Mouse (Mus musculus): ENCODE data around the gene Taf1d.
A peak's percentile ranks its signal among the peaks of the same experiment; 100 is the strongest.
"Not testable (repeated sequence)": the region's sequence is repeated elsewhere in the genome, so short reads cannot be mapped to it uniquely, and the experiment has no call there.

Taf1d gene

DNA sequence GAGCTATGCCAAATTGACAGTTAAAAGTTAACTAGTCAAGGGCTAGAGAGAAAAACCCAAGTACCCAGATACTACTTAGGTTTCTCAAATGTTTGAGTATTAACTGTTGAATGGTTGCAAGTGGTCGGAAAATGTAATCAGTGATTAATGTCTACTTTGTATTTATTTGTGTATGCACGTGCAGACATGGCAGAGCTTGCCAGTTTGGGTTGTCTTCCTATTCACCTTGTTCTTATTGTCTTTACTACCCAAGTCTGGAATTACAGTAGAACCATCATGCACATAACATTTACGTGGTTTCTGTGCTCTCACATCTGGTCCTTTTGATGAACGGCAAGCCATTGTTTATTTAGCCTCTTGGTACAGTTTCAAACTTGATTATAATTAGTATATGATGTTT lies 3.4 kb downstream of the Taf1d start:
- DNase-seq = no peak

DNA sequence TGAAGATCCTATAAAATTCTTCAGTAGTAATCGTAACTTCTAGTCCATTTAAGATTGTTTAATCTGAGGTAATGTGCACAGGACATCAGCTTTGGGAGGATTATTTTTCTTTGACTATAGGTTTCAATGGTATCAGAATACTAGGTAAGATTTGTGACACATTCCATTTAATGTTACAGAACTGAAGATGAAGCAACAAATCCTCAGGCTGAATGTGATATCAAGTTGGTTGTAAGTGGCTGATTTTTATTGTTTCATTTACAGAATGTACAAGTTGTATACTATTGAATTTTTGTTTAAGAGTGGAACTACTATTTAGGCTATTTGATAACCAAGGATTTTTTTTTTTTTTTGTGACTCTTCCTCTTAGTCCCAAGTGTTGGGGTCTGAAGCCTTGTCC lies 4.2 kb downstream of the Taf1d start:
- DNase-seq = no peak

DNA sequence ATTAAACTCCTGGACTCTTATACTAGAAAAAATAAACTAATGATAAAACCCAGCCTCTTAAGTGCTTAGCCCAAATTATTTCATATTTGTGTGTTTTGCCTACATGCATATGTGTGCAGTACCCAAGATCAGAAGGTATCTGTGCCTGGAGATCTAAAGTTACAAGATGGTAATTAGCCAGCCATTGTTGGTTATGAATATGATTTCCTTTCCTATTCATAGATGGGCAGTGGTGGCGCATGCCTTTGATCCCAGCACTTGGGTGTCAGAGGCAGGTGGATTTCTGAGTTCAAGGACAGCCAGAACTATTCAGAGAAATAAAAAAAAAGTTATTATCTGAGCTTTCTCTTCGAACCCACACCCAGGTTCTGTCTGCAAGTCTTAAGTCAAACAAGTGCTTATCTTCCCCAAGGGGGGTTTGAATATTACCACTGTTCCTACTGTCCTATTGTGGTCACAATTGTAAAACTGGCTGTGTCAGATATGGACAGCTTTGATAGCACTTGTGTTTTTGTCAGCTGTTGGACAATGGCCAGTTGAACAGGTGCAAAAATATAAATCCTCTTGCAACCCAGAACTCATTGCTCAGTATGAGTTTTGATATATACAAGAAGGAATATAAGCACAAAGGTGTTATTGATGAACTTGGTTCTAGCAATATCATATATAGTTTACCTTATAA lies 6.2 kb downstream of the Taf1d start:
- DNase-seq = no peak

DNA sequence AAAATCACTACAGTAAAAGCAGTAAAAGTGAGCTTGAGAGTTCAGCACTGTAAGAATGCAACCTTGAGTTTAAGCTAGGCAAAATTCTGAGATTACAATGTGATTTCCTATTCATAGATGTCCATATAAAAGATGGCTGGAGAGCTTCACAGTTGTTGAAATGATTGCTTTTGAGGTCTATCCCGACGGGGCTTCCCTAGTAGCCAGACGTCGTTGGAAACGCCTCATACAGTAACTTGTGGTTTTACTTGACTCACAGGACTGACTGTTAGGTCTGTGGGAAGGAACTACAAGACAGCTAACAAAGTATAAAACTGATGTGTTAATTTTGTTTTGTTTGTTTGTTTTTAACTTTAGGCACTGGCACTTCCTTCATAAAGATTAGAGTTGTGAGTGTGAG lies 7.6 kb downstream of the Taf1d start:
- no peak for DNase-seq

DNA sequence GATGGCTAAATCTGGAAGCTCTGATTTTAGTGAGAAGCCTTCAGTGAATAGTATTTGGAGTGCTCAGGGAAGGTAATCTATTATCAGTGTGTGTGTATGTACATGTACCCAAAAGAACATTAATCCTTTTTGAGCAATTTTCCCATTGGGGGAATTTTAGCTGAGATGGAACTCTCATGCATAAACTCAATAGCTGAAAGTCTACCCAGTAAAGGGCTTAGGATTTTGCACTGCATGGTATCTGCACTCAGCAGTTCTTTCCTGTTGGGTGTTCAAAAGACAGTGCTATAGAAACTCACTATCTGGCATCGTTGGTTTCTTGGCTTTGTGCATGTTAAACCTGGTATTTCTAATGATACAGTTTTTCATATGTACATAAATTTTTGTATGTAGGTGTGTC lies 8.6 kb downstream of the Taf1d start:
- no peak for DNase-seq

DNA sequence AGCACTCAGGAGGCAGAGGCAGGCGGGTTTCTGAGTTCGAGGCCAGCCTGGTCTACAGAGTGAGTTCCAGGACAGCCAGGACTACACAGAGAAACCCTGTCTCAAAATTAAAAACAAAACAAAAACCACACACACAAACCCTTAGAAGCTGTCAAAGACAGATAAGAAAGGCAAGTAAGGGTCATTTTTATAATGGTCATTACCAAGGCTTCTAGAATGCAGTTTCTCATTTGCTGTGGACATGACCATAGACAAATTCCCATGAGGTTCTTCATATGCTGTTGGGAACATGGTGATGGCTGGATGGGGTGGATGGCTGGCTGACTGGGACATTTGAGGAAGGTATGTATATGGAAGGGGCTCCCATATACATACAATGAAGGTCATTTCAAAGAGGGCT lies 10.3 kb downstream of the Taf1d start:
- not testable (repeated sequence) for DNase-seq

DNA sequence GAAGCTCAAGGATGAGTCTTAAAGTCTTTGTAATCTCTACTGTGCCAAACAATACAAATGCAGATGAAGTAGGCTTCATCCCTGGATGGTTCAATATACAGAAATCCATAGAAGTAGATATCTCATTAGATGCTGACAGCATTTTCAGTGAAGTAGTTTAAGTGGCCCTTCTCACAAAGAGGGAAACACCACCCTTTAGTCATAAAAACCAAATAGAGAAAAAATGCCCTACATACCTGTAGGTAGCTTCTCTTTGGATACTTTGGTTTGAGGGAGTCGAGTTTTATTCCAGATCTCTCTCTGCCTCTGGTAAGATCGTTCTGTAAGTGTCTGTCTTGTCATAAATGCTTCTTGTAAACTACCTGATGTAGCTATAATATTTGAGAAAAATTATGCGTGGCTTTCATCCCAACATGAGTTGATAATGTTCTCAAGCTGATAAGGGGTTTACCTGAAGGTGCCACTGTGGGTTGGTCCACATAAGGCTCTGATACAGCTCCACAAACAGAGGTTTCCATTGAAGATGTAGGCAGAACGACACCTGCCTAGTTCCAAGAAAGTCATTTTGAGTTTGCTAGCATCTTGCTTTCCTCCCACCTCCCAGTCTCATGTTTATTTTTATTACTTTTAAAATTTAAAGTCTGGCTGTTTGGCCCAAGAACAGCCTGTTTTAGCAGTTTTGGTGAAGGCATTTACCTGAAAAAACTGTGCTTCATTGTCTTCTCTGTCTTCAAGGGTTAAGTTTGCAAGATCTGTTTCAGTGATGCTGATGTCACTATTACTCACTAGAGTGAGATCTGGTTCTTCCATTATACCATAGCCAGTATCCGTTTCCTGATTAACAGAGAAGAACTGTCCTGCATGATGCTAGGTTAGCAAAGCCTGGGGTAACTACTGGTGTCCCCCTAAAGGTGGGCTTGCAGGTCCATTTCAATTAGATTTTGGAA lies 11.5 kb downstream of the Taf1d start:
- DNase-seq = no peak

DNA sequence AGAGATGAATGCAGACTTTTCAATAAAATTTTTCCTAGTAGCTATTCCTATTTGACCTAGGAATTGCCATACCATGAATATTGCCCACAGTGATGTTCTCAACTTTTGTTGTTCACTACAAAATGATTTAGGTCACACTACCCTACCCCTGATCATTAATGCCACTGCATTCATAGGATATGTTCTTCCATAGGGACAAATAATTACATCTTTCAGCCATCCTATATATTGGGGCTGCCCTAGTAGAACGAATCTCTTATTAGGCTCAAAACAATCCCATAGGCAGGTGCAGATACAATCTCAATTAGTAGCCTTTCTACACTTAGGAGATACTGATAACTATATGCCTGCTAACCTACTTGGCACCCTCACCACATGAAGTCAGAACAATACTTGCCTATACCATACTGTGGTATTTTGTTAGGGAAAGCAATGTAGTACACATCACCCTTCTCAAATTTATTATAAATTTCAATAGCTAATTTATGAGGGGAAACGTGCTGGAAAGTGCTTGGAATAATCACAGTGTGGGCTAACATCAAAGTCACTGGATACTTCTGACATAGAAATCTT lies 12.2 kb downstream of the Taf1d start:
- no peak for DNase-seq

DNA sequence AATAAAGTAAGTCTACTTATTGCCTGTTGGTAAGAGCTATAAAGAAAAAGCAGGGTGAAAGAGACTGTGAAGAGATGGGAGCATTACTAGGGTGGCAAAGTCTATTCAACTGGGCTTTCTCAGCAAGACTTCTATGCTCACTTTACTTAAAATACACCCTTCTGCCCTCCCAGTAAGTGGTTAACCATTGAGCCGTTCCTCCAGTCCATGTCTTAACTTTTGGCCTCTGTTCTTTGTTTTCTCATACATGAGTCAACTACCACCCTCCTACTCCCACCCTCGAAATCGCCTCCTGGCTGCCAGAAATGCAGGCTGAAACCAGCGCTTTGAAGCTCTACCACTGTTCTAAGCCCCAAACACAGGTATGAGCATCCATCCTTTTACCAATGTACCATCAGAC lies 31.8 kb downstream of the Taf1d start:
- no peak for DNase-seq

DNA sequence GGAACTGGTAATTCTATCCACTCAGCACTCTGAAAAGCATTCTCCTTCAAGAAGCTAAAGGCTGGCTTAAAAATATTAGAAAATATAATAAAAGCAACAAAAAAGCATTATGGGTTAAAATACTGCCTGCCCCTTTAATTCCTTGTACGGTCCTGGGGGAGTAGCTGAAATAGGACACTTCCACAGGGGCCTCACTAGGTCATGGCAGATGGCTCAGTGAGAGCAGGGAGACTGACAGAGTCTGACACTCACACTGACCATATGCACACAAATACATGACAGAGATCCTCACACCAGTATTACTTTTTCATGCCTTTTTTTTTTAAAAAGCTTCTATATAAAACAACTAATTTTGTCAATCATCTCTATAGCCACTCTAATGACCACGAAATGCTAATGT lies 43.9 kb downstream of the Taf1d start:
- no peak for DNase-seq

DNA sequence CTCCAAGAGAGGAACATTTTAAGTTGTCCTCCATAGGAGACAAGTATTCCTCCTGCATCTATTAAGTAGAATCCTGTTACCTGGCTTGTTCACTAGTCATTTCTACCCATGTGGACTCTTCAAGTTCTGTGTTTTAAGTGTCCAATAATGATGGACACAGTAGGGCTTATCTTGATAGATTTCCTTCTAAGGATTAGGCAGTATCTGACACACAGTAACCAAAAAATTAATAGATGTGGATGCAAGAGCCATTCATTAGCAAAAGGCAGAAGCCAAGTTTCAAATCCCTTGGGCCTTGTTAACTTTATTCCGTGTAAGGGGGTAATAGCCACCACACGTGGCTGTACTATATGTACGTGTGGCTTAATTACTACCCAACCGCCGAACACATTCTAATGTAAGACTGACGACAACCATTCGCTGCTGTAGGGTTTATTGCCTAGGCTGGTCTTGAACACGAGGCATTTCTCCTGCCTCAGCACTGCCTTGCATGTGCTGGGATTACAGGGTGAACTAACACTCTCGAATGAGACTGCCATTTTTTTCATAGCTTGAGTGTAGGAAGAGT lies 51.0 kb downstream of the Taf1d start:
- DNase-seq = no peak

DNA sequence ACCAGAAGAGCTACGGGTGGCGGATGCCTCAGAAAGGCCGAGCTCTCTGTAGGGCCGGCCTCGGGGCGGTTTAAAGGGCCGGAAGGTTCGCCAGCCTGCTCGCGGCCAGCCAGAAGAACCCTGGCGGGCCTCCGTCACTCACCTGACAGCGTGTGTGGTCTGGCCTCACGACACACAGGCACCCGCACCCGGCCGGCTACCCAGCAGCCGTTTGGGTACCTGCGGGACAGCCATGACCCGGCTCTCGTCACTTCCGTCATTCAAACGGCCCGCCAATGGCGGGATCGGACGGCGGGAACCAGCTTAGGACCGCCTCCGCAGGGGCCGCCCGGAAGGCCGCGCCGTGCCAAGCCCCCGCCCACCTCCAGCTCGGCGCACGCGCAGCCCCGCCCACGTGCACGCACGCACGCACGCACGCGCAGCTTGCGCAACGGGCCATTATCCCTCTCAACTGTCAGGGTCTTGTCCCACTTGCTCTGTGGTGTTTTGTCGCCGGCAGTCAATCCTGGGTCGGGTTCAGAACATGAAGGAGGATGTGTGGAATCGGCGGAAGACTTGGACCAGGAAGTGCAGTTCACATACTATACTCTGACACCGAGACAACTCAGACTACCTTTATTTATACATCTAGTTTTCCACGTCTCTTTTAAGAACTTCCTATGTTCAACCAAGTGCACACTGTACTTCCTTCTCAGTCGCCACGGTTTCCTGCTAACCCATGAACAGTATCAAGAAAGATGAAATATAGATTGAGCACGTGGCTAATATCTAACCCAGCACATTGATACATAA lies 51.7 kb downstream of the Taf1d start, which contains the start of gene Cep295:
Cep295 (minus strand) TSS at position 305 of the 792 bp plus-strand sequence.
- peak; percentile 98 for DNase-seq

DNA sequence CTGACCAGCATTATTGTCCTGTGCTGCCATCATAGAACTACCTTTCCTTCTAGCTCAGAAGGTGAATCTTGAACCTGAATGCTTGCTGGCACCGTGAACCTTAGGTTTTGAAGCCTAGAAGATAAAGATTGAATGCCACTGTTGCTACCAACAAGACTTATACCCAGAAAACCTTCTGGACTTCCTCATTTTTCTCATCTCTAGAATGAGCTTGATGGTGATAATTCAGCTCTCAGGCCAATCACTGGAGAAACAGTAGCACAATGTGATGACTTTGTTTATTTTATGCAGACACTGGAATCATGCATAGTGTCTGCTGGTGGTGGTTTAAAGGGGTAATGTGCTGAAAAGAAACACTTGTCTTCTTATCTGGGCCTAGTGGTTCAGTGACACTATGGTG lies 58.8 kb downstream of the Taf1d start:
- no peak for DNase-seq

DNA sequence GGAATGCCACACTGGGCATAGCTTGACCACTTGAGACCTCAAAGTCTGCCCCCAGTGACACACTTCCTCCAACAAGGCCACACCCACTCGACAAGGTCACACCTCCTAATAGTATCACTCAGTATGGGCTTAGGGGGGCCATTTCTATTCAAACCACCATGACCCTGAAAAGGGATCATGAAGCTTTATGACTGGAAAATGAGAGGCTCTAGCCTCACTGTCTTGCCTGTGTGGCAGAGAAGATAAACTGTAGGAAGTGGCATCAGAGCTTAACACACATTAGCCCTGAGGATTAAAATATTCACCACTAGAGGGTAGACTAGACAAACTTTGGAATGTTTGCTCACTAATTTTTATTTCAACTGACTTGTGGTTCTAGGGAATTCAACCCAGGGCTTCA lies 59.8 kb downstream of the Taf1d start:
- DNase-seq = no peak

DNA sequence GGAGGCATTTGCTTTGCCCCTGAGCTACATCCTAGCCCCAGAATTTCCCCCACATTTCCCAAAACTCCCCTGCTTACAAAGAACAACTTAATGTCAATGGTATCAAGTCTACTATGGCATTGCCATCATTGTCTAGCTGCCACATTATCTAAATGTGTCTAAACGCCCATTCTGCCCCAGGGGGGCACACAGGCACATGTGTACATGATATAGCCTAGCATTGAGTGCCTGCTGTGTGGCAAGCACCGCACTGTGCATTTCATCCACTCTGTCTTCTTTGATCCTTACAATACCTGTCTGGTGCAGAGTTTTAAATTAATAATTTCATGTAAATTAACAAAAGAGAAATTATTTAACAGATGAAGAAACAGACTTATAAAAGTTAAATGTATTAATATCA lies 60.2 kb downstream of the Taf1d start:
- DNase-seq = no peak

All from cerebellum, adult 9-11 months (tissue).